Mouse (Mus musculus) frontal cortex, postnatal 36 days (tissue): ENCODE data around the gene Smg6.

Experiments used
- DNase-seq, 2 experiments: peaks; one replicate each; pipeline ENCODE4 v3.0.0; 2022; ENCODE audit warnings: low spot score in 2 of 2

Gene Smg6

DNA sequence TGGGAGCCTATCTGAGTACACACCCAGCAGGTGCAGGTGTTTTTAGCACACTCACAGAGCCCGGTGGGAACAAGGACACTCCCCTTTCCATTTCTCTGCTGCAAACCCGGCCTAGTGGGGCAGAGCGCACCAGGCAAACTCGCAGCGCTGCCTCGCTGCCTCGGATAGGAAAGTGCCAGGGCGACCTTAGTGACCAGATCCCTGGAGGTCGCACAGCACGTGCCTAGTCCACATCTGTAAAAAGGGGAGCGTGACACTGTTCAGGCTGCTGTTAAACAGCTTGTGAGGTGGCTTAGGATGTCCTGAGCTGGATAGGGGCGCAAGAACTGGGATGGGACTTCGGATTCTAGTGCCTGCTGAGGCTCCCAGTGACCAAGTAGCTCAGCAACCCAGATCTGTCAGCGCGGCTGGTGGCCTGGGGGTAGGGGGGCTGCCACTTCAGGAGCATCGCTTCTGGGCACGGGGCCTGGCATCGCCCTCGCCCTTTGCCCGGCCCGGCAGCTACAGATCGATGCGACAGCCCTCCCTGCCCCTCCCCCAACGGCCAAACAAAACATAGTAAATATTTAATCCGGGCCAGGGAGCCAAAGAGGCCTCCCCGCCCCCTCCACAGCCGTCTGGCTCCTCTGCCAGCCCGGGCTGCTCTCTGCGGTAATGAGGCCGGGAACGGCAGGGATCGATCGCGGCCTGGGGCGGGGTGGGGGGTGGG, 287.9 kb downstream of the Smg6 start:
- DNase-seq: no peak
